Mouse (Mus musculus) lung, embryonic 14.5 days (tissue): ENCODE data around the gene Serinc3. TPM values are rescaled to one million over a fixed set of nuclear protein-coding genes. Genes with fewer than 3 reads are reported as not detected.

Experiments
- ATAC-seq: fragments of 200-750 bp; cut with Nextera tagmentation; 2 replicates; pipeline ENCODE4 v1.8.0; 2017; ENCODE audit warnings: mild to moderate bottlenecking, moderate TSS enrichment, moderate library complexity; ENCODE audit not compliant: insufficient read depth
- DNase-seq: peaks from one replicate; pipeline ENCODE4 v3.0.0-alpha.2; 2015
- H3K27ac ChIP-seq: fragments of 300-500 bp; sonication (generic); 2 replicates; pipeline ENCODE4 v1.5.1; 2014; ENCODE audit warnings: low read depth, mild to moderate bottlenecking, moderate library complexity
- H3K27me3 ChIP-seq: fragments of 300-500 bp; sonication (generic); 2 replicates; pipeline ENCODE4 v1.6.1; 2014; ENCODE audit warnings: low read length, control low read depth; ENCODE audit not compliant: insufficient read depth
- H3K36me3 ChIP-seq: fragments of 300-500 bp; sonication (generic); 2 replicates; pipeline ENCODE4 v1.6.1; 2014; ENCODE audit warnings: control low read depth; ENCODE audit not compliant: insufficient read depth
- H3K4me1 ChIP-seq: fragments of 300-500 bp; sonication (generic); 2 replicates; pipeline ENCODE4 v1.6.1; 2014; ENCODE audit warnings: antibody characterized with exemption, control low read depth; ENCODE audit not compliant: insufficient read depth
- H3K4me2 ChIP-seq: fragments of 300-500 bp; sonication (generic); 2 replicates; pipeline ENCODE4 v1.6.1; 2014; ENCODE audit warnings: mild to moderate bottlenecking
- H3K4me3 ChIP-seq: fragments of 300-500 bp; sonication (generic); 2 replicates; pipeline ENCODE4 v1.5.1; 2014; ENCODE audit warnings: low read depth, low read length
- H3K9ac ChIP-seq: fragments of 300-500 bp; sonication (generic); 2 replicates; pipeline ENCODE4 v1.6.1; 2014
- H3K9me3 ChIP-seq: fragments of 300-500 bp; sonication (generic); 2 replicates; pipeline ENCODE4 v1.6.1; 2016; ENCODE audit warnings: low read depth, low read length, control low read depth
- CTCF ChIP-seq: IDR thresholded peaks from 2 replicates; pipeline ENCODE4 v1.5.1; 2016; ENCODE audit warnings: antibody characterized with exemption, low read depth
- WGBS: fragments of 180-500 bp; shearing (Covaris S2); extraction: QIAGEN DNeasy Blood & Tissue Kit; methylation state at CpG from one replicate; pipeline ENCODE4 v1.1.7; 2014; 5-methylcytosine and 5-hydroxymethylcytosine counted together
- polyA plus RNA-seq: library from polyadenylated mRNA; unstranded; fragments of >200 nt; fragmentation: Nextera tagmentation; extraction: Ambion mirVana; gene quantifications from 2 replicates; pipeline ENCODE4 v1.2.1, GENCODE M21; 2014

Serinc3 gene
- polyA plus RNA-seq, 1 experiment from 2014 or later, result 56.2 TPM

DNA sequence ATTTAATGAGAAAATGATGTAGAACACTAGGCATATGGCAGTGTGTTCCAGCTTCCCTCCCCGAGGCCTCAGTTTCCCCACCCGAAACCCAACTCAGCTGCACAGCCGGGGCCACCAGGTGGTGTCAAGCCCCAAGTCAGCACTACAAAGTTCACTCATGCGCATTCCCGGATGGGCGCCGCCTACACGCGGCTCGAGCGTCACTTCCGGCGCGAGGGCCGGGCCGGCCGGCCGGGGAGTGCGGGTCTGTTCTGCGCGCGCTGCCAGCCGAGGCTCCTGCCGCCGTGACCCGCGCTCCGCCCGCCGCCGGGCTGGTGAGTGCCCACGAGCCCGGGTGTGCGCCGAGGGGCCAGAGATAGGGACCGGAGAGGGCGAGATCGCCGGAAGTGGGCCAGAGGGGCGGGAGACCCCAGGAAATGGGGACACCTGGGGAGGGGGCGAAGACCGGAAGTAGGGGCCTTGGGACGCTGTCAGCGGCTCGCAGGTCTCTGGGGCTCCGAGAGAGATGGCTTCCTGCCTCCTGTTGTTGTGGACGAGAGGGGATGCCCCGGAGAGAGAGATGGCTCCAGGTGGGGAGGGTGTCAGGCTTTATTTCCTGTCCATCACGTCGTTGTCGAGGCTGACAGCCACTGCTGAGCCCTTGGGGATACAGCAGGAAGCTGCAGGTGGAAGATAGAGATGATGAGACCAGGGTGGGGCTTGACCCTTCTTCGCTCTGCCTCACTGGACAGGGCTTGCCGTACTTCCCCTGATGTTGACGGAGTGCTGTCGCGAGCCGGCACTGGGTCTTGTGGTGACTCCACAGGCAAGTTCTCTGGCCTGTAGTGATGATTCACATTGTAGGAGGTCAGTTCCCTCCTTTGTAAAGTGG is 42.6 kb downstream of the Serinc3 start, which contains the start of gene Ttpal:
Gene Ttpal, plus strand, starts transcription at position 214 of the 871 bp plus-strand sequence.
- Histone ChIP-seq H3K27me3 (no peaks in the 10 kb centered on the region), H3K27ac (peak within 1 kb of the TSS; percentile 85), H3K9me3 (no peaks in the 10 kb centered on the region), H3K4me1 (0 out of 2 replicates have a peak, but pooled peaks cover 3% of the 10 kb centered on the region), H3K9ac (peak within 1 kb of the TSS; percentile 91), H3K4me3 (peak within 1 kb of the TSS; percentile 91), H3K4me2 (peak within 1 kb of the TSS; percentile 81), H3K36me3 (0 out of 2 replicates have a peak, but pooled peaks cover 2% of the 10 kb centered on the region)
- ATAC-seq, result peak; percentile 95
- DNase-seq, result peak; percentile 94
- peak; percentile 70 for TF ChIP-seq CTCF
- 1% methylated on average over 57 of the region's 57 CpGs for WGBS

DNA sequence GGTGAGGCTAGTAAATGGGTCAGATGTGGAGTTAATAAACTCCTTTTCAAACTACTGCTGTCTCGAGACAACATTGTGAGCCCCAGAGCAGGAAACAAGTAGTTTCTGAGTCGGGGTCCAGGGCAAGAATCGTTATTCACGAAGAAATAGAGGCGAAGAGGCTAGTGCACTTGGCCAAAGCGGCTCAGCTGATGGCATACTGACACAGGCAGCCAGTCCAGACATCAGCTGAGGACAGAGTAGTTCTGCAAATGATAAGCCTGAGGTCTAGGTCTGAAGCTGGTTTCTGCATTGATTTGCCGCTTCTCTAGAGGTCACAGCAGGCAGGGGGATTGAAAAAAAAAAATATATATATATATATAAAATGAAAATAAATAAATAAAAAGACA is 43.2 kb downstream of the Serinc3 start:
- peak overlapping the region; percentile 81 for H3K4me2 ChIP-seq
- peak overlapping the region; percentile 91 for H3K9ac ChIP-seq

DNA sequence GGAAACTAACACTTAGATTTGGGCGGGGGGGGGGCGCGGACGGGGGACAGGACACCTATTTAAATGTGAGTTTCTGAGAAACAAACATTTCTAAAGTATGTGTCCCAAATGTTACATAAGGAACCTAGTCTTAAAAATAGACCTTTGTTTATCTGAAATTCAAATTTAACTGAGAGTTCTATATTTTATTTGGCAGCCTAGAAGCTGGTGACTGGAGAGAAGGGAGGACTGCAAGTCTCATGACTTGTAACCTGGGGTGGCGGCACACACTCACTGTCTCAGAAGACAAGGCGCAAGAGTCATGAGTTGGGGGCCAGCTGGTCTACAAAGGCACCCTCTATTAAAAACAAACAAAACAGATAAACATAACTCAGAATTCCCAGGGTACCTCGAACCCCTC is 43.9 kb downstream of the Serinc3 start:
- Histone ChIP-seq H3K4me3 (no peak overlapping the region), H3K9me3 (no peaks in the 10 kb centered on the region), H3K4me1 (peaks cover 11% of the 10 kb centered on the region; the same call in 1 of the 2 replicates), H3K36me3 (no peaks in the 10 kb centered on the region), H3K27ac (no peak overlapping the region), H3K4me2 (no peak overlapping the region), H3K27me3 (no peaks in the 10 kb centered on the region), H3K9ac (no peak overlapping the region)
- no peak for TF ChIP-seq CTCF
- ATAC-seq, result no peak
- WGBS, result 80% methylated on average over 7 of the region's 7 CpGs
- no peak for DNase-seq

More for the DNA sequence above, 43.2 kb downstream of the Serinc3 start:
- Histone ChIP-seq H3K27me3 (no peaks in the 10 kb centered on the region), H3K4me1 (peaks cover 5% of the 10 kb centered on the region; the same call in 1 of the 2 replicates), H3K36me3 (no peaks in the 10 kb centered on the region), H3K27ac (no peak overlapping the region), H3K9me3 (no peaks in the 10 kb centered on the region), H3K4me3 (peak overlapping the region; percentile 91)
- DNase-seq (no peak), ATAC-seq (no peak)
- WGBS, result 70% methylated on average over 7 of the region's 7 CpGs
- TF ChIP-seq CTCF, result no peak

DNA sequence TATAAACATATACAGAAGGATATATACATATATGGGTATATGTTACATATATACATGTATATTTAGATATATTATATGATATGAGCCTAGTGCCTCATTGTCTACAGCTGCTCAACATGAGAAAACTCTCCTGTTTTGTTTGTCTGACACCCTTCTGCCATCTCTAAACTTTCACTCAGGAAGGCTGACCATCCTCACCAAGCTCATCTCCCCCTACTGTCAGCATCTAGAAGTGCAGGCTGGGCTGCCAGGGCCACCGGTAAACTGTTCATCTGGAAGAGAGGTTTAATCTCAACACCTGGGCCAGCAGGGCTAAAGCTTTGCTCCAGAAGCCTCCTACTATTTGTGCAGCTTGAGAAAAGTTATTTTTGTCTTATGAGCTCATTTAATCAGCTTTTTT is 45.7 kb downstream of the Serinc3 start:
- peak; percentile 79 for DNase-seq
- ATAC-seq, result no peak
- H3K4me1 ChIP-seq, result peaks cover 11% of the 10 kb centered on the region; the same call in 1 of the 2 replicates
- H3K36me3 ChIP-seq, result no peaks in the 10 kb centered on the region
- no peak overlapping the region for H3K9ac ChIP-seq
- peak; percentile 86 for TF ChIP-seq CTCF
- WGBS, result 7% methylated on average over 1 of the region's 1 CpGs
- no peak overlapping the region for H3K27ac ChIP-seq
- H3K4me2 ChIP-seq, result no peak overlapping the region
- H3K4me3 ChIP-seq, result no peak overlapping the region
- H3K9me3 ChIP-seq, result no peaks in the 10 kb centered on the region
- no peaks in the 10 kb centered on the region for H3K27me3 ChIP-seq

DNA sequence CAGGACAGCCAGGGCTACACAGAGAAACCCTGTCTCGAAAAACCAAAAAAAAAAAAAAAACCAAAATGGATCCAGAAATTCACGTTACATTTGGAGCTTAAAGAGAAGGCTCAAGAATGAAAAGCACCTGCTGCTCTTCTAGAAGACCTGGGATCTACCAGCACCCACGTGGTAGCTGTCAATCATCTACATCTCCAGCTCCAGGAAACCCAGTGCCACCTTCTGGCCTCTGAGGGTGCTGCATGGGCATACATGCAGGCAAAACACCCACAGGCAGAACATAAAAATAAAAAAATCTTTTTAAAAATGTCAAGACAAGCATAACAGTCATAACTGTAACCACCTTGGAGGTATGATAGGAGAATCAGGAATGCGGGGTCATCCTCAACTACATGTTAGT is 47.3 kb downstream of the Serinc3 start:
- Histone ChIP-seq H3K4me3 (no peak overlapping the region), H3K27me3 (no peaks in the 10 kb centered on the region), H3K9me3 (no peaks in the 10 kb centered on the region), H3K36me3 (no peaks in the 10 kb centered on the region), H3K27ac (no peak overlapping the region), H3K9ac (no peak overlapping the region), H3K4me1 (peaks cover 11% of the 10 kb centered on the region; the same call in 1 of the 2 replicates), H3K4me2 (no peak overlapping the region)
- ATAC-seq (no peak), DNase-seq (peak; percentile 48)
- WGBS, result 52% methylated on average over 4 of the region's 4 CpGs
- TF ChIP-seq CTCF, result peak; percentile 52

DNA sequence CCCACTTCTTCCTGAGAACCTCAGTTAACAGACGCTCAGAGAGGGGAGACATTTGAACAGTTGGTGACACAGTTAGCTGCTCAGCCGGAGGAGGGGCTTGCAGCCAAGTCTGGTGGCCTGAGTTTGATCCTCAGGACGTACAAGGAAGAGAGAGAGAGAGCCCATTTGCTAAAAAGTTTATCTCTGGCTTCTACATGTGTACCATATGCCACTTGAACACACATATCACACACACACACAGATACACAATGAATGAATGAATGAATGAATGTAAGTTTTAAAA is 48.1 kb downstream of the Serinc3 start:
- TF ChIP-seq CTCF, result no peak

More for the DNA sequence above, 48.1 kb downstream of the Serinc3 start:
- H3K36me3 ChIP-seq, result no peaks in the 10 kb centered on the region
- ATAC-seq, result no peak
- no peak overlapping the region for H3K4me3 ChIP-seq
- H3K9ac ChIP-seq, result no peak overlapping the region
- H3K4me1 ChIP-seq, result peaks cover 10% of the 10 kb centered on the region; the same call in 1 of the 2 replicates
- peak overlapping the region; percentile 74 for H3K27ac ChIP-seq
- H3K4me2 ChIP-seq, result no peak overlapping the region
- 57% methylated on average over 3 of the region's 3 CpGs for WGBS
- no peaks in the 10 kb centered on the region for H3K9me3 ChIP-seq
- no peaks in the 10 kb centered on the region for H3K27me3 ChIP-seq
- DNase-seq, result no peak
